Mouse (Mus musculus) testis, postnatal 10 days (tissue): ENCODE data around the gene Serpinb8.

ENCODE experiments used
- DNase-seq: peaks from one replicate; pipeline ENCODE4 v3.0.0; 2021; ENCODE audit warnings: low spot score

Serpinb8 gene

GRCm38 (mm10) chr1:107589691-107590470 lies at the start of gene Serpinb8:
Gene Serpinb8, plus strand, starts transcription at chr1:107590006.
- DNase-seq: peak; percentile 40

GRCm38 (mm10) chr1:107559494-107559893 lies 30.3 kb upstream of the Serpinb8 start:
- DNase-seq: no peak

- no peak for DNase-seq
Measured at GRCm38 (mm10) chr1:107562110-107562509, 27.7 kb upstream of the Serpinb8 start.

DNA sequence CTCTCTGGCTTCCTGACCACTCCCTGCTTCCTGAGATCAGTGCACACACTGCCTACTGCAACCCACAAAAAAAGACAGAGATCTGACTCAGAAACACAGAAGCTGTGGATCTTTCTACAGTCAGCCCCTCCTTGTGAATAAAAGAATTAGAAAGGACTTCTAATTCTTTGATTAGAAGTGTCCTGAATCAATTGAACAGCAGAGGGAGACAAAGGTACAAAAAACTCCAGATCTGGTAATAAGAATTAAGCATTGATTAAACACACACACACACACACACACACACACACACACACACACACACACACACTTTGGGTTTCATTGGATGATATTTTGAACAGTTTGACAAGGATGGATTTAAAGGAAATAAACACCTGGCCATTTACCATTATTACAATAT lies 24.2 kb upstream of the Serpinb8 start:
- DNase-seq: no peak

GRCm38 (mm10) chr1:107576094-107576493 lies 13.7 kb upstream of the Serpinb8 start:
- DNase-seq: no peak

- no peak for DNase-seq
Measured at GRCm38 (mm10) chr1:107577514-107577913, 12.3 kb upstream of the Serpinb8 start.

GRCm38 (mm10) chr1:107581220-107581619 lies 8.6 kb upstream of the Serpinb8 start:
- no peak for DNase-seq

DNA sequence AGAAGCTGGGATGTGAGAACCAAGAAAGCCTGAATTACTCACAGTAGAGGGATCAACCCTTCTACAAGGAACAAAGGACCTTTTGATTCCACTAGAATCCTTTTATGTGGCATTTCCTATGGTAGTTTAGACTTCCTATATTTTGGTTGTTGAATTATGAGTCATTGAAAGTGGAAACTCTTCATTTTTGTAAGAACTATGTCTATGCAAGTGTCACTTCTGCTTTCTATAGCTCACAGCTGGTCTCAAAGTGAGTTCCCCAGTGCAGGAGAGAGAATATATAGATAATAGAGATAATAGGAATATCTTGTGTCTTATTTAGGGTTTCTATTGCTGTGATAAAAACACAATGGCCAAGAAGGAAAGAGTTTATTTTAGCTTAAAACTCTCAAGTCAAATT lies 6.9 kb upstream of the Serpinb8 start:
- DNase-seq: no peak

GRCm38 (mm10) chr1:107583958-107584376 lies 5.8 kb upstream of the Serpinb8 start:
- DNase-seq: no peak

- DNase-seq: no peak
Measured at GRCm38 (mm10) chr1:107584932-107585331, 4.9 kb upstream of the Serpinb8 start.

- no peak for DNase-seq
Measured at GRCm38 (mm10) chr1:107586196-107586595, 3.6 kb upstream of the Serpinb8 start.

DNA sequence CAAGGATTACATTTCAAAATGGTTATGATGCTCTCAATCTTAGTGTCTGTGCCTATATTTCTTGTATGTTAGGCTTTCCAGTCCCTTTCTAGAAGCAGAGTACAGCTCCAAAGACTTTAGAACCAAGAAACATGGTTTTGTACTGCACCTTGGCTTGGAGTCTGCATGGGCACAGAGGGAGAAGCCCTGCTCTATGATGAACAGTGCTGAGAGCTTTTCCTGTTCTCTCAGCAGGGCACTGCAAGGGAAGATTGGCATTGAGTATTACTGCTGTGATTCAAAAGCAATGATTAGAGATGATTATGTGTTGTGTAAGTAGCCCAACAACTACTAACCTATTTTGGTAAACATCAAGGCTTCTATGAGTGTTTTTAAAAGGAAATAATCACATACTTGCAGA lies 1.6 kb upstream of the Serpinb8 start:
- DNase-seq: no peak

- no peak for DNase-seq
Measured at GRCm38 (mm10) chr1:107588642-107589041, 1.2 kb upstream of the Serpinb8 start.

GRCm38 (mm10) chr1:107592644-107593043 lies 2.8 kb downstream of the Serpinb8 start:
- no peak for DNase-seq

DNA sequence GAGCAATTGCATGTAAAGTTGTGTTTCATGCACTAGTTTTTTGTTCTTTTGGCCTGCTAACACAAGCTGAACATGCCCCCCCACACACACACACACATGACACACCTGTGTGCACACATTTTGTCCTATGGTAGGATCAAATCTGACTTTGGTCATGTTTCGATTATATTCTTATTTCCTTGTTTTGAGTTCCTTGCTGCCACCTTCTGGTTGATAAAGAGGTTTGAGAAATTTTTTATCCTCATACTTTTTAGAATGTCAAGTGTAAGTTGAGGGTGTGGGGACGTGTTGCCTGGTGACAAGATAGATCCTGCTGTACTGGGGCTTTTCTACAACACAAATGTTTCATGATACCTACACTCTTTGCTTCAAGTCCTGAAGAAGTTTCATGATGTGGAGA lies 3.7 kb downstream of the Serpinb8 start:
- no peak for DNase-seq

- no peak for DNase-seq
Measured at GRCm38 (mm10) chr1:107596874-107597273, 7.1 kb downstream of the Serpinb8 start.

DNA sequence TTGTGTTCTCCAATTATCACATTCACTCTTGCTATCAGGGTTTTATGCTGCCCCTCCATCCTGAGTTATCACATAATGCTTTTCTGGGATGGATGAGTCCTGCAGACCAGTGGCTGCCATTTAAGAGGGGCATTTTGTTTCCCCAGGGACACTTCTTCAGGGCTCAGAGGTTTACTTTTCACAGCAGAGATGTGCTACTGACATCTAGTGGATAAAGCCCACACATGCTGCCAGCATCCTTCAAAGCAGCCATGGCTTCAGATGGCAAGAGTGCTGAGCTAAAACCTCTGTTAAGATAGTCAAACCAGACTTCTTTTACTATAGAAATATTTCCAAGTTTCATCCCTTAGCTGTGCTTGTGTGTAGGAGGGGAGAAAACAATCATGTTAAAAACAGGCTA lies 8.7 kb downstream of the Serpinb8 start:
- no peak for DNase-seq

GRCm38 (mm10) chr1:107608942-107609341 lies 19.1 kb downstream of the Serpinb8 start:
- DNase-seq: no peak

GRCm38 (mm10) chr1:107614087-107614486 lies 24.3 kb downstream of the Serpinb8 start:
- no peak for DNase-seq

- no peak for DNase-seq
Measured at GRCm38 (mm10) chr1:107622017-107622416, 32.2 kb downstream of the Serpinb8 start.

DNA sequence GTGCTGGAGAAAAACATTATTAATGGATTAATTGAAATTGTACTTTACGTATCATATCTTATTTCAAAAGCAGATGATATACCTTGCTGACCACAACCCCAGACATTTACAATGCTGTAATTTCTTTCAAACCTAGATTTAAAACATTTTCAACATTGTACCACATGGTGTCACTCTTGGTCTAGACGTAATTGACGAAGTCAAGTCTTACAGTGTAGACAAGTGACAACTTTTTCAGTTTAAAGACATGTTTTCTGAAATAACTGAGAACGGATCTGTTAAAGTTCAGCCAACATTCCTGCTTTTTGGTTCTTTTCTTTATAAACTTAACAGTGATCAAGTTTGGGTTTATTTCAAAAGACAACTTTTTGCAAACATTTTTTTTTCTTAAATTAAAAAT lies 46.1 kb downstream of the Serpinb8 start:
- DNase-seq: no peak

DNA sequence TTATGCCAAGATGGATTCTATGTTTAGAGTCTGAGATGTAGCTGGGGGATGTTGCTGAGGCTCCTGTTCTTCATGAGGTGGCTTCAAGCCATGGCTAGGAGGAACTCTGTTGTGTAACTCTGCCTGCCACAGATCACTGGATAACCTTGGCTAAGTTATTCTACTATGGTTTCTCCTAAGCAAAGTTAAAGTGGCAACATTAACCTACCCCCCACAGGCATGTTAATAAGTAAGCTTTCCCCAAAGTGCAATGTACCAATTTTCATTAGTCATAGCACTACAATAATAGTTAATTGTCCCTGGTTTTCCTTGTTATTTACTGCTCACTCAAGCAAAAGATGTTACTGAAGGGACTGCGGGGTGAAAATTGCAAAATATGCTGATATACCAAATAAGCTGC lies 48.2 kb downstream of the Serpinb8 start:
- DNase-seq: no peak

GRCm38 (mm10) chr1:107638459-107638858 lies 48.7 kb downstream of the Serpinb8 start:
- DNase-seq: no peak

DNA sequence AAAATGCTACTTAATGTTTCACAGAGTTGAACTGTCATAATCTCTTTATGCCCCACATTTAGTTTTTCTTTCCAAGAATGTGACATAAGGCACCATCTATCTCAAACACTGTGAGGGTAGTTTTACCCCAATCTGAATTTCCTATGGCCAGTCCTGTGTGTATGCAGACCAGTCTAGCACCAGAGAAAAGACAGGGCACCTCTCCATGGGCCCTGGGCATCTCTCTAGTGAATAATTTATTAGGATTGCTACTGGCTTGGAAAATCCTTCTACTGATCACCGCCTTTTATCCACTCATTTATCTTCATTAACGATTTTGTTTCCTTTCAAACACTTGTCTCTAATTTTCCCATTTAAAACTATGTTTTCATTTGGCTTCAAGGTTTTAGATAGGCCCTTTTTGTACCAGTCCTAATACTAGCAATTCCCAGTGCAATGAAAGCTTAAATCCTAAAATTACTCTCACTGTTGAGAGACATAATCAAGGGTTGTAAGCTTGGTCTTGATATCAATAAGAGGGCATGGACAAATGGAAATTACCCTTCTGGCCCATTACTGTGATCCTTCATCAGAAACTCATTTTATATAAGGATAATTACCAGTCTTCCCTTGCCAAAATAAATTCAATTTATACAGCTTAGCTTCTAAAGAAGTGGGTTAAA lies 52.8 kb downstream of the Serpinb8 start:
- no peak for DNase-seq
